Mouse (Mus musculus) kidney, adult 11 months (tissue): ENCODE data around the gene Hip1.

Experiments
- DNase-seq: peaks from one replicate; pipeline ENCODE4 v3.0.0; 2022

Gene Hip1

GRCm38 (mm10) chr5:135529964-135530363, 15.0 kb downstream of the Hip1 start:
- no peak for DNase-seq

- DNase-seq = no peak
Observed at GRCm38 (mm10) chr5:135529310-135529709, 15.6 kb downstream of the Hip1 start.

- no peak for DNase-seq
Observed at GRCm38 (mm10) chr5:135527986-135528385, 16.9 kb downstream of the Hip1 start.

- no peak for DNase-seq
Observed at GRCm38 (mm10) chr5:135524660-135525560, 20.0 kb downstream of the Hip1 start.

- no peak for DNase-seq
Observed at GRCm38 (mm10) chr5:135524087-135524486, 20.8 kb downstream of the Hip1 start.

GRCm38 (mm10) chr5:135522111-135522722, 22.7 kb downstream of the Hip1 start:
- no peak for DNase-seq

- no peak for DNase-seq
Observed at GRCm38 (mm10) chr5:135517348-135517883, 27.5 kb downstream of the Hip1 start.

- DNase-seq = no peak
Observed at GRCm38 (mm10) chr5:135513131-135513530, 31.8 kb downstream of the Hip1 start.

- DNase-seq = no peak
Observed at GRCm38 (mm10) chr5:135511105-135511504, 33.8 kb downstream of the Hip1 start.

- DNase-seq = no peak
Observed at GRCm38 (mm10) chr5:135508284-135508683, 36.6 kb downstream of the Hip1 start.

GRCm38 (mm10) chr5:135507561-135508273, 37.2 kb downstream of the Hip1 start:
- no peak for DNase-seq

GRCm38 (mm10) chr5:135505442-135505841, 39.5 kb downstream of the Hip1 start:
- no peak for DNase-seq

- DNase-seq = no peak
Observed at GRCm38 (mm10) chr5:135502931-135503330, 42.0 kb downstream of the Hip1 start.

- no peak for DNase-seq
Observed at GRCm38 (mm10) chr5:135502027-135502426, 42.9 kb downstream of the Hip1 start.

GRCm38 (mm10) chr5:135498914-135499313, 46.0 kb downstream of the Hip1 start:
- no peak for DNase-seq

- peak; percentile 18 for DNase-seq
Observed at GRCm38 (mm10) chr5:135497347-135497955, 47.5 kb downstream of the Hip1 start.

- DNase-seq = no peak
Observed at GRCm38 (mm10) chr5:135496489-135496888, 48.4 kb downstream of the Hip1 start.

GRCm38 (mm10) chr5:135495471-135495870, 49.4 kb downstream of the Hip1 start:
- no peak for DNase-seq

- DNase-seq = no peak
Observed at GRCm38 (mm10) chr5:135494183-135494910, 50.6 kb downstream of the Hip1 start.

- DNase-seq = peak; percentile 23
Observed at GRCm38 (mm10) chr5:135493095-135493494, 51.8 kb downstream of the Hip1 start.

- DNase-seq = no peak
Observed at GRCm38 (mm10) chr5:135492126-135492525, 52.8 kb downstream of the Hip1 start.

- no peak for DNase-seq
Observed at GRCm38 (mm10) chr5:135489695-135490294, 55.1 kb downstream of the Hip1 start.
